Mouse (Mus musculus) midbrain, embryonic 13.5 days (tissue): ENCODE data around the gene Tbc1d20. TPM values are rescaled to one million over a fixed set of nuclear protein-coding genes. Genes with fewer than 3 reads are reported as not detected.

Experiments used
- polyA plus RNA-seq: library from polyadenylated mRNA; unstranded; fragments of >200 nt; fragmentation: Nextera tagmentation; extraction: Ambion mirVana; gene quantifications from 2 replicates; pipeline ENCODE4 v1.2.1, GENCODE M21; 2015

Tbc1d20 gene
- polyA plus RNA-seq, 1 experiment from 2014 or later, result 36.2 TPM

Other genes starting within 250 kb of the Tbc1d20 start
- gene Scrt2, start 212.3 kb upstream of the Tbc1d20 start, polyA plus RNA-seq, result 16.3 and 20.0 TPM in 2 replicates
- 13.4 and 14.9 TPM in 2 replicates for gene Srxn1, start 188.3 kb upstream of the Tbc1d20 start, polyA plus RNA-seq
- gene Tcf15, start 150.3 kb upstream of the Tbc1d20 start, polyA plus RNA-seq, result 1.0 and 1.8 TPM in 2 replicates
- gene Csnk2a1, start 67.0 kb upstream of the Tbc1d20 start, polyA plus RNA-seq, result 125 and 142 TPM in 2 replicates
- gene Rbck1, start 38.8 kb downstream of the Tbc1d20 start, polyA plus RNA-seq, result 99.2 and 108 TPM in 2 replicates
- gene Trib3, start 50.2 kb downstream of the Tbc1d20 start, polyA plus RNA-seq, result 0.82 and 0.89 TPM in 2 replicates
- 26.8 and 28.5 TPM in 2 replicates for gene Nrsn2, start 82.8 kb downstream of the Tbc1d20 start, polyA plus RNA-seq
- gene Sox12, start 104.2 kb downstream of the Tbc1d20 start, polyA plus RNA-seq, result 18.2 and 18.5 TPM in 2 replicates
- 21.4 and 26.4 TPM in 2 replicates for gene Zcchc3, start 121.2 kb downstream of the Tbc1d20 start, polyA plus RNA-seq
- 0.39 and 1.7 TPM in 2 replicates for gene 6820408C15Rik, start 121.8 kb downstream of the Tbc1d20 start, polyA plus RNA-seq
- gene Defb23, start 170.8 kb downstream of the Tbc1d20 start, polyA plus RNA-seq, result not detected in 2 replicates
- not detected in 2 replicates for gene Defb20, start 183.2 kb downstream of the Tbc1d20 start, polyA plus RNA-seq
- gene Defb22, start 196.3 kb downstream of the Tbc1d20 start, polyA plus RNA-seq, result not detected in 2 replicates
- not detected in 2 replicates for gene Defb26, start 217.9 kb downstream of the Tbc1d20 start, polyA plus RNA-seq
- gene Defb28, start 224.4 kb downstream of the Tbc1d20 start, polyA plus RNA-seq, result not detected in 2 replicates
- gene Defb29, start 246.3 kb downstream of the Tbc1d20 start, polyA plus RNA-seq, result not detected in 2 replicates